Mouse (Mus musculus) CH12.LX (cell line): ENCODE results near the gene Tulp1. TPM values are rescaled to one million over a fixed set of nuclear protein-coding genes. Genes with fewer than 3 reads are reported as not detected.

Experiments
- DNase-seq: peaks from one replicate; pipeline ENCODE4 v3.0.0-alpha.2; 2013; ENCODE audit errors: extremely low read depth
- H3K27ac ChIP-seq: 2 replicates; pipeline ENCODE4 v1.5.1; 2012; ENCODE audit warnings: low read depth, mild to moderate bottlenecking, control low read depth, moderate library complexity; ENCODE audit not compliant: insufficient read depth
- H3K27me3 ChIP-seq: replicated peaks from 2 replicates; pipeline ENCODE3; 2012; ENCODE audit warnings: inconsistent platforms
- H3K36me3 ChIP-seq, 2 experiments: replicated peaks in 1 of 2; 2 replicates each; pipeline versions ENCODE3 to v1.6.1; 2012; ENCODE audit warnings: inconsistent platforms in 1 of 2, low read length in 1 of 2, mild to moderate bottlenecking in 1 of 2, mixed read lengths in 1 of 2, moderate library complexity in 1 of 2; ENCODE audit not compliant: control insufficient read depth in 1 of 2, insufficient read depth in 1 of 2
- H3K4me1 ChIP-seq, 2 experiments: 2 replicates each; pipeline ENCODE4 v1.6.1; 2012; ENCODE audit warnings: inconsistent platforms in 1 of 2, moderate library complexity in 1 of 2; ENCODE audit not compliant: insufficient read depth in 2 of 2, control insufficient read depth in 1 of 2
- H3K4me2 ChIP-seq: 2 replicates; pipeline ENCODE4 v1.6.1; 2012; ENCODE audit warnings: low read depth, mild to moderate bottlenecking, control low read depth; ENCODE audit not compliant: poor library complexity, insufficient read depth, severe bottlenecking
- H3K4me3 ChIP-seq, 3 experiments: fragments of 150-350 bp in 1 of 3; sonication (generic) in 1 of 3; replicated peaks in 1 of 3; 2 replicates each; pipeline versions ENCODE3 to v1.5.1; 2011 to 2012; ENCODE audit warnings: low read depth in 2 of 3, low read length in 2 of 3, mild to moderate bottlenecking in 2 of 3, moderate library complexity in 2 of 3, control low read depth in 1 of 3, improper control_type of control experiment in 1 of 3, inconsistent platforms in 1 of 3, mixed read lengths in 1 of 3; ENCODE audit not compliant: poor library complexity in 1 of 3
- H3K79me2 ChIP-seq: replicated peaks from 2 replicates; pipeline ENCODE4 v1.6.1; 2012; ENCODE audit warnings: mild to moderate bottlenecking, moderate library complexity; ENCODE audit not compliant: control insufficient read depth, poor library complexity, insufficient read depth, severe bottlenecking; ENCODE audit errors: extremely low read depth
- H3K9ac ChIP-seq: 2 replicates; pipeline ENCODE4 v1.6.1; 2012; ENCODE audit warnings: low read depth, mild to moderate bottlenecking, control low read depth, moderate library complexity; ENCODE audit not compliant: insufficient read depth
- H3K9me3 ChIP-seq: replicated peaks from 2 replicates; pipeline ENCODE3; 2012; ENCODE audit warnings: low read length, inconsistent platforms, mixed read lengths
- BHLHE40 ChIP-seq: IDR thresholded peaks from 2 replicates; pipeline ENCODE4 v1.6.1; 2011; ENCODE audit warnings: mild to moderate bottlenecking, low read depth, low read length, improper control_type of control experiment
- CHD1 ChIP-seq: IDR thresholded peaks from 2 replicates; pipeline ENCODE4 v1.6.1; 2012; ENCODE audit warnings: low read depth, low read length, improper control_type of control experiment, inconsistent platforms
- CHD2 ChIP-seq: IDR thresholded peaks from 2 replicates; pipeline ENCODE4 v1.6.1; 2011; ENCODE audit warnings: low read length, improper control_type of control experiment
- E2F4 ChIP-seq: IDR thresholded peaks from 2 replicates; pipeline ENCODE4 v1.6.1; 2011; ENCODE audit warnings: low read depth, low read length, improper control_type of control experiment; ENCODE audit not compliant: insufficient replicate concordance
- EP300 ChIP-seq: IDR thresholded peaks from 2 replicates; pipeline ENCODE4 v1.6.1; 2011; ENCODE audit warnings: low read length, improper control_type of control experiment
- ETS1 ChIP-seq: conservative IDR thresholded peaks from 2 replicates; pipeline ENCODE4 v1.6.1; 2012; ENCODE audit warnings: low read depth, mild to moderate bottlenecking, inconsistent platforms, low read length, improper control_type of control experiment, moderate library complexity
- GABPA ChIP-seq: IDR thresholded peaks from 2 replicates; pipeline ENCODE4 v1.6.1; 2012; ENCODE audit warnings: low read depth, low read length, improper control_type of control experiment, inconsistent platforms; ENCODE audit not compliant: insufficient replicate concordance
- HCFC1 ChIP-seq: IDR thresholded peaks from 2 replicates; pipeline ENCODE4 v1.6.1; 2012; ENCODE audit warnings: low read depth, mild to moderate bottlenecking, inconsistent platforms, low read length, improper control_type of control experiment
- JUN ChIP-seq: IDR thresholded peaks from 2 replicates; pipeline ENCODE4 v1.6.1; 2011; ENCODE audit warnings: low read depth, mild to moderate bottlenecking, low read length, improper control_type of control experiment, moderate library complexity; ENCODE audit not compliant: insufficient read depth
- JUND ChIP-seq: conservative IDR thresholded peaks from 2 replicates; pipeline ENCODE4 v1.6.1; 2011; ENCODE audit warnings: low read depth, low read length, improper control_type of control experiment
- KAT2A ChIP-seq: IDR thresholded peaks from 2 replicates; pipeline ENCODE4 v1.6.1; 2012; ENCODE audit warnings: low read length, improper control_type of control experiment, inconsistent platforms; ENCODE audit not compliant: insufficient replicate concordance
- MAX ChIP-seq: IDR thresholded peaks from 2 replicates; pipeline ENCODE4 v1.6.1; 2011; ENCODE audit warnings: low read length, improper control_type of control experiment
- MAZ ChIP-seq: IDR thresholded peaks from 2 replicates; pipeline ENCODE4 v1.6.1; 2012; ENCODE audit warnings: low read depth, mild to moderate bottlenecking, inconsistent platforms, low read length, improper control_type of control experiment, moderate library complexity
- MXI1 ChIP-seq: IDR thresholded peaks from 2 replicates; pipeline ENCODE4 v1.6.1; 2011; ENCODE audit warnings: mild to moderate bottlenecking, low read depth, low read length, improper control_type of control experiment
- MYC ChIP-seq: IDR thresholded peaks from 2 replicates; pipeline ENCODE4 v1.6.1; 2011; ENCODE audit warnings: low read depth, mild to moderate bottlenecking, improper control_type of control experiment, low read length
- POLR2A ChIP-seq: IDR thresholded peaks from 2 replicates; pipeline ENCODE4 v1.6.1; 2011; ENCODE audit warnings: low read depth, mild to moderate bottlenecking, improper control_type of control experiment, low read length
- RCOR1 ChIP-seq: conservative IDR thresholded peaks from 2 replicates; pipeline ENCODE4 v1.6.1; 2012; ENCODE audit warnings: low read depth, mild to moderate bottlenecking, inconsistent platforms, low read length, improper control_type of control experiment
- SIN3A ChIP-seq: IDR thresholded peaks from 2 replicates; pipeline ENCODE4 v1.6.1; 2012; ENCODE audit warnings: low read length, improper control_type of control experiment, inconsistent platforms
- SMC3 ChIP-seq: IDR thresholded peaks from 2 replicates; pipeline ENCODE4 v1.6.1; 2011; ENCODE audit warnings: low read depth, low read length, improper control_type of control experiment
- TBP ChIP-seq: conservative IDR thresholded peaks from 2 replicates; pipeline ENCODE4 v1.6.1; 2011; ENCODE audit warnings: low read depth, low read length, improper control_type of control experiment
- TCF12 ChIP-seq: IDR thresholded peaks from 2 replicates; pipeline ENCODE4 v1.6.1; 2014; ENCODE audit warnings: low read depth, mild to moderate bottlenecking, inconsistent platforms, low read length, improper control_type of control experiment
- ZC3H11A ChIP-seq: IDR thresholded peaks from 2 replicates; pipeline ENCODE4 v1.6.1; 2012; ENCODE audit warnings: low read depth, mild to moderate bottlenecking, inconsistent platforms, low read length, improper control_type of control experiment
- ZMIZ1 ChIP-seq: IDR thresholded peaks from 2 replicates; pipeline ENCODE4 v1.6.1; 2012; ENCODE audit warnings: low read depth, mild to moderate bottlenecking, inconsistent platforms, low read length, improper control_type of control experiment
- ZNF384 ChIP-seq: IDR thresholded peaks from 2 replicates; pipeline ENCODE4 v1.6.1; 2012; ENCODE audit warnings: low read depth, low read length, improper control_type of control experiment, inconsistent platforms
- dilution Hi-C: fragments of 300-500 bp; cut with MboI; formaldehyde crosslinking; loops from 2 replicates; pipeline ENCODE4 v1.14.3; 2020; ENCODE audit warnings: low sequenced_read_pairs; ENCODE audit not compliant: extremely low pct_unique_long_range_greater_than_20kb, extremely low pct_ligation_motif_present
- in situ Hi-C: fragments of 300-500 bp; cut with MboI; formaldehyde crosslinking; loops from 3 replicates; pipeline ENCODE4 v1.14.3; 2019; ENCODE audit warnings: low sequenced_read_pairs, low pct_ligation_motif_present, low pct_unique_long_range_greater_than_20kb, mixed read lengths
- polyA plus RNA-seq: library from polyadenylated mRNA; unstranded; fragments of >175 nt; gene quantifications from 2 replicates; pipeline ENCODE4 v1.2.1, GENCODE M21; 2012; ENCODE audit warnings: low read depth; ENCODE audit not compliant: insufficient read length
- total RNA-seq, 2 experiments: library from RNA; depleted of rRNA; stranded (reverse); fragments of 300-350 nt in 1 of 2; fragments of >200 nt in 1 of 2; gene quantifications; 2 replicates each; pipeline ENCODE4 v1.2.3; 2012 to 2014

Gene Tulp1
- total and polyA plus RNA-seq, 3 experiments = not detected

GRCm38 (mm10) chr17:28335267-28335666, 29.8 kb downstream of the Tulp1 start:
- TF ChIP-seq POLR2A = no peak
- Histone ChIP-seq H3K4me3 (no peak overlapping the region), H3K4me1 (peaks cover 8 to 31% of the 10 kb centered on the region in 2 experiments), H3K9ac (no peak overlapping the region), H3K27me3 (peaks cover 46% of the 10 kb centered on the region), H3K9me3 (peaks cover 8% of the 10 kb centered on the region), H3K4me2 (no peak overlapping the region), H3K36me3 (peaks cover 12 to 13% of the 10 kb centered on the region in 2 experiments), H3K79me2 (no peaks in the 10 kb centered on the region), H3K27ac (no peak overlapping the region)
- no peak for DNase-seq
- dilution Hi-C loops (no loop called here), in situ Hi-C loops (no loop called here)

GRCm38 (mm10) chr17:28332915-28333546, 32.0 kb downstream of the Tulp1 start:
- H3K79me2 ChIP-seq = peaks cover 15% of the 10 kb centered on the region
- peaks cover 9 to 33% of the 10 kb centered on the region in 2 experiments for H3K4me1 ChIP-seq
- in situ Hi-C loops = no loop called here
- peaks cover 26 to 29% of the 10 kb centered on the region in 2 experiments for H3K36me3 ChIP-seq
- dilution Hi-C loops = no loop called here
- no peak for TF ChIP-seq ZMIZ1
- TF ChIP-seq EP300 = no peak
- TF ChIP-seq MXI1 = no peak
- no peak for TF ChIP-seq SMC3
- 0 out of 2 replicates have a peak, but pooled peaks have one; percentile 22 for TF ChIP-seq BHLHE40
- no peak for TF ChIP-seq KAT2A
- H3K27ac ChIP-seq = no peak overlapping the region
- no peak overlapping the region for H3K9ac ChIP-seq
- peaks cover 33% of the 10 kb centered on the region for H3K27me3 ChIP-seq
- no peak overlapping the region for H3K4me3 ChIP-seq
- DNase-seq = no peak
- H3K9me3 ChIP-seq = no peaks in the 10 kb centered on the region
- no peak overlapping the region for H3K4me2 ChIP-seq

- H3K4me1 ChIP-seq = peaks cover 13 to 40% of the 10 kb centered on the region in 2 experiments
- no peak overlapping the region for H3K4me2 ChIP-seq
- in situ Hi-C loops = no loop called here
- dilution Hi-C loops = no loop called here
- peak; percentile 58 for DNase-seq
- peaks cover 26% of the 10 kb centered on the region for H3K27me3 ChIP-seq
- no peak overlapping the region for H3K4me3 ChIP-seq
- peaks cover 15% of the 10 kb centered on the region for H3K79me2 ChIP-seq
- H3K9me3 ChIP-seq = no peaks in the 10 kb centered on the region
- no peak overlapping the region for H3K9ac ChIP-seq
- peaks cover 26 to 33% of the 10 kb centered on the region in 2 experiments for H3K36me3 ChIP-seq
- H3K27ac ChIP-seq = no peak overlapping the region
- no peak for TF ChIP-seq JUN
- TF ChIP-seq ZC3H11A = no peak
- TF ChIP-seq ZMIZ1 = peak; percentile 70
- TF ChIP-seq SIN3A = no peak
- TF ChIP-seq E2F4 = no peak
- no peak for TF ChIP-seq TCF12
- peak; percentile 53 for TF ChIP-seq CHD2
- no peak for TF ChIP-seq MAZ
- TF ChIP-seq RCOR1 = no peak
- TF ChIP-seq TBP = no peak
- TF ChIP-seq MAX = no peak
- no peak for TF ChIP-seq CHD1
- no peak for TF ChIP-seq JUND
- TF ChIP-seq ZNF384 = no peak
- TF ChIP-seq ETS1 = no peak
- TF ChIP-seq MYC = no peak
- TF ChIP-seq HCFC1 = no peak
- peak; percentile 63; the same call in 1 of the 2 replicates for TF ChIP-seq POLR2A
- TF ChIP-seq GABPA = no peak
Observed at GRCm38 (mm10) chr17:28332113-28332914, 32.7 kb downstream of the Tulp1 start.
